Mouse (Mus musculus) heart, adult 2 months (tissue): ENCODE data around the gene Smu1. TPM values are rescaled to one million over a fixed set of nuclear protein-coding genes. Genes with fewer than 3 reads are reported as not detected.

Experiments
- DNase-seq, 2 experiments: peaks; one replicate each; pipeline ENCODE4 v3.0.0; 2021
- H3K27ac ChIP-seq: fragments of 200-600 bp; 2 replicates; pipeline ENCODE4 v1.8.1; 2022
- H3K27me3 ChIP-seq: fragments of 200-500 bp; 2 replicates; pipeline ENCODE4 v1.6.1; 2012; ENCODE audit warnings: mild to moderate bottlenecking, low read length, inconsistent platforms, mixed read lengths; ENCODE audit not compliant: control insufficient read depth, insufficient read depth
- H3K36me3 ChIP-seq: fragments of 200-500 bp; 2 replicates; pipeline ENCODE4 v1.6.1; 2012; ENCODE audit warnings: low read length, inconsistent platforms; ENCODE audit not compliant: control insufficient read depth, insufficient read depth
- H3K4me1 ChIP-seq: fragments of 200-500 bp; 2 replicates; pipeline ENCODE4 v1.6.1; 2011; ENCODE audit warnings: low read length; ENCODE audit not compliant: control insufficient read depth, insufficient read depth
- H3K4me3 ChIP-seq: fragments of 200-600 bp; 2 replicates; pipeline ENCODE4 v1.8.1; 2022
- H3K79me2 ChIP-seq: fragments of 200-500 bp; replicated peaks from 2 replicates; pipeline ENCODE4 v1.6.1; 2012; ENCODE audit warnings: mild to moderate bottlenecking, inconsistent platforms, low read length, moderate library complexity, mixed read lengths; ENCODE audit not compliant: control insufficient read depth, insufficient read depth
- H3K9ac ChIP-seq: fragments of 200-500 bp; 2 replicates; pipeline ENCODE4 v1.6.1; 2012; ENCODE audit warnings: low read depth, mild to moderate bottlenecking, control low read depth, inconsistent platforms, low read length, mixed read lengths
- CTCF ChIP-seq: fragments of 200-600 bp; IDR thresholded peaks from 2 replicates; pipeline ENCODE4 v1.8.1; 2022; ENCODE audit warnings: antibody characterized with exemption, mild to moderate bottlenecking, moderate library complexity
- EP300 ChIP-seq: fragments of 200-500 bp; IDR thresholded peaks from 2 replicates; pipeline ENCODE4 v1.6.1; 2011; ENCODE audit warnings: low read depth, low read length, control low read depth; ENCODE audit not compliant: insufficient read depth
- POLR2A ChIP-seq: fragments of 200-500 bp; IDR thresholded peaks from 2 replicates; pipeline ENCODE4 v1.6.1; 2011; ENCODE audit warnings: mild to moderate bottlenecking, low read depth, low read length, control low read depth; ENCODE audit not compliant: insufficient read depth
- WGBS: fragments of 180-500 bp; shearing (Covaris S2); methylation state at CpG from one replicate; pipeline ENCODE4 v1.1.7; 2018; 5-methylcytosine and 5-hydroxymethylcytosine counted together
- intact Hi-C: fragments of 180-260 bp; cut with DNase I; formaldehyde crosslinking; loops from one replicate; pipeline ENCODE4 v1.15.1; 2025
- long read RNA-seq: library from polyadenylated mRNA; stranded (forward); transcript quantifications from one replicate; pipeline ENCODE4 v2.0.0, GENCODE M21; 2021
- polyA plus RNA-seq: library from polyadenylated mRNA; depleted of rRNA; stranded (reverse); fragments of >200 nt; gene quantifications from 2 replicates; pipeline ENCODE4 v1.2.3, GENCODE M21; 2012; rRNA removed
- total RNA-seq, 2 experiments: library from RNA; stranded (reverse); gene quantifications; 2 replicates each; pipeline ENCODE4 v1.2.3; 2021

The Smu1 gene
- total RNA-seq (10 to 100 TPM; 27.0 to 31.7 TPM), polyA plus RNA-seq (13.8 and 28.8 TPM in 2 replicates)
- long read RNA-seq, transcript Smu1-201 (12 exons, 2,418 nt) = major isoform, 59 of 59 reads
- long read RNA-seq, partial matches to known transcripts = 0 of 59 reads
- long read RNA-seq, other reads (novel, unspliced or antisense) = 0 of 59 reads

DNA sequence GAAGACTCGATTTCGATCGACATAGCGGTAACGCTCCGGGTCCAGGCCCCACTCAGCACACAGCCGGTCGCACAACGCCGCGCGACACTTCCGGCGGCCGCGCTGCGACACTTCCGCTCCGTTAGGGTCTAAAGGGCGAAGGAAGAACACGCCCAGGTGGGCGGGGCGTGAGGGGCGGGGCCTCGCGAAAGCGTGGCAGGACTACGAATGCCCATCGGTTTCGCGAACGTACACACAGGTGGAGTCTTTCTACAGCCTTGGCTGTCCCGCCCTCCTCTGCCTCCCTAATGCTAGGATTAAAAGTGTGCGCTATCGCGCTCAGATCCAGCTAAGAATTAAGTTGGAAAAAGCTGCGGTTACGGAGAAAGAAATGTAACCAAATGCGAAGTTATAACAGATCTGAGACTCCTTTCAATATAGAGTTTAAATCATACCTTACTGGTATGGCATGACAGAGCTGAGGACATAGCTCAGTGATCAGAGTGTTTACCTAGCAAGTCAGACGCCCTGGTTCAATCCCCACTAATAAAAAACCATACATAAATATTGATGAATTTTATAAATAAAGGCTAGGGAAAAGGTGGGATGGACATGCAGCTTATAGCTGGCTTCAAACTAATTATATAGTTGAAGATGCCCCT is at the start of gene Smu1:
Gene Smu1 (minus strand): TSS at position 144 of the 641 bp plus-strand sequence.
- intact Hi-C loops = no loop called here
- Histone ChIP-seq H3K9ac (peak within 1 kb of the TSS; percentile 87), H3K27ac (peak within 1 kb of the TSS; percentile 83), H3K4me1 (no peaks in the 10 kb centered on the region), H3K36me3 (peaks cover 3% of the 10 kb centered on the region), H3K27me3 (no peaks in the 10 kb centered on the region), H3K79me2 (no peaks in the 10 kb centered on the region; the same call in 1 of the 2 replicates), H3K4me3 (peak within 1 kb of the TSS; percentile 99)
- peak; percentile 97 to 98 for DNase-seq
- TF ChIP-seq EP300 = no peak
- TF ChIP-seq POLR2A = peak; percentile 74
- WGBS = under 1% methylated on average over 40 of the region's 40 CpGs

- 79% methylated on average over 4 of the region's 4 CpGs for WGBS
- DNase-seq = no peak
- Histone ChIP-seq H3K79me2 (no peaks in the 10 kb centered on the region), H3K9ac (no peak overlapping the region), H3K4me3 (no peak overlapping the region), H3K27me3 (no peaks in the 10 kb centered on the region), H3K27ac (no peak overlapping the region), H3K4me1 (peaks cover 4% of the 10 kb centered on the region; the same call in 1 of the 2 replicates), H3K36me3 (peaks cover 19% of the 10 kb centered on the region)
- intact Hi-C loops = no loop called here
- TF ChIP-seq POLR2A (no peak), EP300 (no peak), CTCF (no peak)
Observed at GRCm38 (mm10) chr4:40807382-40807781, 49.7 kb upstream of the Smu1 start.

DNA sequence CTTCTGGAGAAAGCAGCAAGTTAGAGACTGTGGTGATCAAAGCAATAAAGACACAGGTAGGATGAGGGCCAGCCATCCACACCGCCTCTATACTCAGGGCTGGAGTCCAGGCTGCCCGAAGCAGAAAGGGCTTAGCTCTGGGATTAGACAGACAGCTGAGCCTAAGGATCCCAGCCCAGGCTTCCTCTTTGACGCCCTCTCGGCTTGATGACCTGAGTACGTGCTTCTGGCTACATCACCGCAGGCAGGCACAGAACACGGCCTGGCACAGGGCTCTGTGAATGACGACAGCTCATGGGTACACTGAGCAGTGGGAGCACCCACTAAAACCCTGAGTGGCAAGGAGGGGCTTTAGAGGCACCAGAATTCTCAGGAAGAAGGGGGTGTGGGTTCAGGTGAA is 47.7 kb upstream of the Smu1 start:
- Histone ChIP-seq H3K27ac (no peak overlapping the region), H3K27me3 (no peaks in the 10 kb centered on the region), H3K4me3 (no peak overlapping the region), H3K36me3 (peaks cover 14% of the 10 kb centered on the region), H3K9ac (no peak overlapping the region), H3K79me2 (no peaks in the 10 kb centered on the region), H3K4me1 (peaks cover 11% of the 10 kb centered on the region)
- intact Hi-C loops = no loop called here
- TF ChIP-seq POLR2A = no peak
- TF ChIP-seq EP300 = no peak
- no peak for DNase-seq
- WGBS = 71% methylated on average over 8 of the region's 8 CpGs

DNA sequence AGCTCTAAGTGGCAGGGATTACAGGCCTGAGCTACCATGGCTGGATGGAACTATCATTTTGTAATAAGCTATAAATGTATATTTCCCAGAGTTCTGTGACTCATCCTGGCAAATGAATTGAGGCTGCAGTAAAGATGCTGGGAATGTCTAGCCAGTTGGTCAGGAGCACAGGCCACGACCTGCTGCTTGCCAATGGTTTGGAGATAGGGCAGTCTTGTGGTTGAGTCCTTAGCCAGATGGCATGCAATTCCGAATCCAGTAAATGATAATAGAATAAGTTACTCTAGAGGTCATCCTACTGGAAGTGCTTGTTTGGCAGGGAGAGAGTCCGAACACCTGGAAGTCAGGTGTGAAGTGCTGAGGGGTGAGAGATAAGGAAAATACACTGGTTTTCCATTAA is 45.1 kb upstream of the Smu1 start:
- WGBS = 58% methylated on average over 3 of the region's 3 CpGs
- Histone ChIP-seq H3K9ac (no peak overlapping the region), H3K4me3 (no peak overlapping the region), H3K36me3 (peaks cover 20% of the 10 kb centered on the region), H3K79me2 (no peaks in the 10 kb centered on the region), H3K27ac (no peak overlapping the region; the same call in 1 of the 2 replicates), H3K27me3 (no peaks in the 10 kb centered on the region), H3K4me1 (peaks cover 20% of the 10 kb centered on the region)
- peak in 1 of 2 experiments; percentile 26 for DNase-seq
- no peak for TF ChIP-seq CTCF
- peak; percentile 55; the same call in 1 of the 2 replicates for TF ChIP-seq EP300
- no peak for TF ChIP-seq POLR2A
- intact Hi-C loops = loop anchor here (2.0 kb wide), 2 partner anchors 14 to 26 kb away; no protein-coding TSS in a partner anchor

GRCm38 (mm10) chr4:40801908-40802307 is 44.2 kb upstream of the Smu1 start:
- intact Hi-C loops = loop anchor here (2.0 kb wide), 2 partner anchors 15 to 25 kb away; no protein-coding TSS in a partner anchor
- Histone ChIP-seq H3K79me2 (no peaks in the 10 kb centered on the region), H3K4me1 (peaks cover 20% of the 10 kb centered on the region), H3K9ac (no peak overlapping the region), H3K27me3 (no peaks in the 10 kb centered on the region), H3K27ac (peak overlapping the region; percentile 26; the same call in 1 of the 2 replicates), H3K4me3 (no peak overlapping the region), H3K36me3 (peaks cover 18% of the 10 kb centered on the region)
- TF ChIP-seq EP300 (no peak), POLR2A (no peak), CTCF (no peak)
- 66% methylated on average over 4 of the region's 4 CpGs for WGBS
- no peak for DNase-seq

- no peak for DNase-seq
- peaks cover 15% of the 10 kb centered on the region for H3K36me3 ChIP-seq
- no peaks in the 10 kb centered on the region for H3K79me2 ChIP-seq
- no peak for TF ChIP-seq CTCF
- TF ChIP-seq POLR2A = no peak
- no peak for TF ChIP-seq EP300
- H3K27ac ChIP-seq = peak overlapping the region; percentile 23
- peaks cover 20% of the 10 kb centered on the region for H3K4me1 ChIP-seq
- H3K27me3 ChIP-seq = no peaks in the 10 kb centered on the region
- no peak overlapping the region for H3K4me3 ChIP-seq
- WGBS = 57% methylated on average over 3 of the region's 3 CpGs
- intact Hi-C loops = no loop called here
- no peak overlapping the region for H3K9ac ChIP-seq
Observed at GRCm38 (mm10) chr4:40800873-40801272, 43.1 kb upstream of the Smu1 start.
